Mouse (Mus musculus) kidney, postnatal 10 days (tissue): Measurements from ENCODE around the gene Selenow.

Source experiments
- DNase-seq: peaks from one replicate; pipeline ENCODE4 v3.0.0; 2021; ENCODE audit warnings: mixed read lengths

The Selenow gene

DNA sequence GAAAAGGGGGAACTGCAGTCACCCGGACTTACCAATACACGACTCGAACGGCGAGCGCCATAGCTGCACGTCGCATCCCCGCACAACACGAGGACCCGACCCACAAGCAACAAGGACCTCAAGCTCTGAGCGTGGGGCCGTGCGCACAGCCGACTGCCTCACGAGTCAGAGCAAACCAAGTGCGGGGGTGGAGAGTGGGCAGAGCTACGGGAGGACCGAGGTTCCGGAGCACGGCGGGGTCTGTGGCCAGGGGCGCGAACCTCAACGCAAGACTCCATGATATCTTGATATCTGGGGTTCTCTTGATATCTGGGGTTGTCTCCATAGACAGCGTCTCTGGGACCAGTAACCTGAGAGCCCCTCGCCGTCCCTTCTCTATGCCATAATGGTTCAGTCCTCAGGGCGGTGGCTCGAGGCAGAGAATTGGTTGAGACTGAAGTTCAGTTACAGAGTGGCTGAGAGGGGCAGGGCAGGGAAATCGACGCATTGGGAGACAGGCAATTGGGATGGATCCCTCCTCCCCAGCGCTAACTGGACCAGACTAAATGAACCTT lies at the start of gene Selenow:
TSS of gene Selenow (minus strand) at position 183 of the 554 bp plus-strand sequence.
- peak; percentile 94 for DNase-seq

DNA sequence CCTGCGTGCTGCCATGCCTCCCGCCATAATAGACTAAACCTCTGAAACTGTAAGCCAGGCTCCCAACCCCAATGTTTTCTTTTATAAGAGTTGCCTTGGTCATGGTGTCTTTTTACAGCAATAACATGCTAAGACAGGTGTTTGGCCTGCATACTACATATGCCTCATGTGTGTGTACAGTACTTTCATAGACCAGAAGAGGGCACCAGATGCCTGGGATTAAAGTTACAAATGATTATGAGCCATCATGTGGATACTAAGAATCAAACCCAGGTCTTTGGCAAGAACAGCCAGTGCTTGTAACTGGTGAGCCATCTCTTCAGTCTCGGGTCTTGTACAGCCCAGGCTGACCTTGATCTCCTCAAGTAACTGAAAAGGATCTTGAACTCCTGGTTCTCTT lies 47.5 kb upstream of the Selenow start:
- DNase-seq = no peak

DNA sequence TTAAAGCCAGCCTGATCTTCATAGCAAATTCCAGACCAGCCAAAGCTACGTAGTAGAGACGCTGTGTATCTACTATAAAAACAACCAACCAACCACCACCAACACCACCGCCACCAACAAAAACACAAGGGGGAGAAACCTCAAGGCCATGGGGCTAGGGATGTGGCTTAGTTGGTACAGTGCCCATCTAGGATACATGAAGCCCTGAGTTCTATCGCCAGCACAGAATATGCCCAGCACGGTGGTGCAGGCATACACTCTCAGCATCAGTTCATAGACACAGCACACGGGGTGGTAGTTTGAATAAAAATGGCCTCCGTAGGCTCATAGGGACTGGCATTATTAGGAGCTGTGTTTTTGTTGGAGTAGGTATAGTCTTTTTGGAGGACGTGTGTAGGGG lies 46.1 kb upstream of the Selenow start:
- no peak for DNase-seq

DNA sequence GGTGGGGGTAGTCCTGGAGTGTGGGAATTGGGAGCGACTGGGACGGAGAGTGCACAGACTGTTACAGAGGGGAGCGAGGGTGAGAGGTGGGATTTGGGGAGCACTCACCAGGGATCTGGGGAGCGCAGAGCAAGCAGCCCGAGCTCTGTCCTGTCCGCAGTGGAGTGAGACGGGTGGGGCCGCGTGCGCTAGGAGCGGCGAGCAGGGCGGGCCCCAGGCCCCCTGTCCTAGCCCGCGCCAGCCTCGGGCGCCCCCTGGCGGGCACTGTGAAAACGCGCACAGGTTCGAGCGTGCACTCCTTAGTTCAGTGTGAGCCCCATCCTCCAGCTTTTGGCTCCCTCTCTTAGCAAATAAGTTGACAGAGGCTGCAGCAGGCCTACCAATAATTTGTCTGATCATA lies 45.1 kb upstream of the Selenow start, which contains the start of gene Ehd2:
TSS of gene Ehd2 (minus strand) at position 256 of the 400 bp plus-strand sequence.
- DNase-seq = peak; percentile 89

DNA sequence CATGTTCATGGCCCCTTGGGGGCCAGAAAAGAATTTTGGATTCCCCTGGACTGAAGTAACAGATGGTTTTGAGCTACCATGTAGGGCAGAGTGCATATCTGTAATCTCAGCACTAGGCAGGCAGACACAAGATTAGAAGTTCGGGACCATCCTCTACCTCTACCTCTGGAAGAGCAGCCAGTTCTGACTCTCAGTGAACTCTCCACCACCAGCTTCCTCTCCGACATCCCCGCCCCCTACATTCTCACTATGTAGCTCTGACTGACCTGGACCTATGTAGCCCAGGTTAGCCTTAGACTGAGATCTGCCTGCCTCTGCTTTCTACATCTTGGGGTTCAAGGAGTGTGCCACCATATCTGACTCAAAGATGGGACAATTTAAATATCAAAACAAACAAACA lies 44.3 kb upstream of the Selenow start:
- no peak for DNase-seq

DNA sequence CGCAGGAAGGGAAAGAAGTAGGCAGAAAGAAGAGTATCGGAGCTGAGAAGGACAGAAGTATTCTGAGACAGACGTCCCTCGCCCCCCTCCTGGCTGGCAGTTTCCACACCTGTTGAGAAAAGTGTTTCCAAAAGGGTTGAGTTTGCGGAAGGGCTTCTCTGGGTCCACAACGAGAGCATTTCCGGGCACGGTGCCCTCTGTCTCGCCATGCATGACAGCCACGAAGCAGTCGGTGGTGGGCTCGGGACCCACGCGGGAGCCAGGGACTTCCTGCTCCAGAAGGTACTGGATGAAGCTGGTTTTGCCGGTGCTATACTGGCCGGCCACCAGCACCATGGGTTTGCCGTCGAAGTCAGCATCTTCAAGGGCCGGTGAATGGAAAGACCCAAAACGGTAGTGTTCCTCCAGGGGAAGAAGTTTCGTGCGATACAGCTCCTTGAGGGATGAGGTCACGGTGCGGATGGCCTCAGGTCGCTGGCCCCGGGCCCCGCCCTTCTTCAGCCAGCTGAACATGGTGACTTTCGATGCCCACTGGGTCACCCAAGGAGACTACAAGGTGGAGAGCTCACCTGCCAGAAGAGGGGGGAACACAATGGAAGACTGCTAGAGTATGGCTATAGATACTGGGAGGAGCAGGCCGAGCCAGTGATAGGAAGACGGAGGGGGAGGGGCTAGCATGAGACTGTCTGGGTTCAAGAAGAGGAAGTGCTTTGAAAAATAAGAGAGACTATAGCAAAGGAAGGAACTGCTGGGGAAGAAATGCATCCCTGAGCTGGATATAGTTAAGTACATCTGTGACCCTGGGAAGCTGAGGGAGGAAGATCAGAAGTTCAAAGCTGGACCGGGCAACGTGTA lies 41.8 kb upstream of the Selenow start:
- DNase-seq = peak; percentile 49

DNA sequence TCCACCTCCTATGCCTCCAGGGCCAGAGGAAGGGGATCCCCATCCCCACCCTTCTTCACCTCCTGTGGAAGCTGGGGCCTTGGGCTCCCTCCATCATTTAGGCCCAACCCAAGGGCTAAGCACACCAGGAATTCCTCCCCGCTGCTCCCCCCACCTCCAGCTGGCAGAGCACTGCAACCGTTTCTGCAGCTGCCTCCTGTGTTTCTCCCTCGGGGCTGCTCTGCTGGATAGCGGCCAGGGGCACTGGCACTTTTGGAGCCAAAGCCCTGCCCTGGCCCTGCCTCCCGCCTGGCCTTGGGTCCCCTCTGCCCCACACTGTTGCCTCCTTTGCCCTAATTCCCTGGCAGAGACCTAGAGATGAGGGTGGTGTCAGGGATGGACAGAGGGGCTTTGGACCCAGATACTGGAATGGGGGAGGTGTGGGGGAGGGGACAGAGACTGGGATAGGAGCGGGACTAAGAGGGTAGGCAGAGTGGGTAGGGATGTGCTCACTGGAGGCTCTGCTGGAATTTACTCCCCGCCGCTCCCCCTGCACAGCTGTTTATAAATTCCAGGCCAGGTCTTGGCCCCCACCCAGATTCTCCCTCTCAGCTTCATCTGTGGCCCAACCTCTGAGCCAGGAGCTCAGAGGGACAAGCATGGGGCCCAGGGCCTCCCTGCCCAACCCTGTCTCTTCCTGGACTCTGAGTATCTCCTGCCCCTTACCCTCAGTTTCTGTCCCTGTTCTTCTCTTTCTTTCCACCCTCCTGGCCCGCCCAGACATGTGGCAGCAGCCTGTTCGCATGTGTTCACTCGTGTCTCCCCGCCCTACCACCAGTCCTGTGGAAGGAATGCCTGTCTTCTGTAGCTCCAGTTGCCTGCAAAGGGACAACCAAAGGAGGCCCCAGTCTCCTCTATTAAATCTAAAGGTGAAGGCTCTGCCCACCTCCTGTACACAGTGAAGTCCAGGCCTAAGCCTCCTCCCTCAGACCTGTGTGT lies 40.4 kb upstream of the Selenow start:
- peak; percentile 91 for DNase-seq

DNA sequence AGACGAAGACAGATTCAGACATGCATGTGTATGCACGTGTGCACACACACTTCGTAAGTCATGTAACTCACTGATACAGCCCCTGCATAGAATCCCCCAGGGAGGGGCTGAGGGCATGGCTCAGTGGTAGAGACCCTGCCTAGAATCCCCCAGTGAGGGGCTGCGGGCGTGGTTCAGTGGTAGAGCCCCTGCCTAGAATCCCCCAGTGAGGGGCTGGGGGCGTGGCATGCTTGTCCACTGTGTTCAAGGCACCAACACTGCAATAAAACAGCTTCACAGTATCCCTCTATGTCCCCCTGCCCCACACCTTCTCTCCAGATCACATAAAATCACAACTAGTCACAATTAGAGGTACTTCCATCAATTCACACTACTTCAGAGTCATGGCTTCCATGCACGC lies 39.6 kb upstream of the Selenow start:
- DNase-seq = no peak

DNA sequence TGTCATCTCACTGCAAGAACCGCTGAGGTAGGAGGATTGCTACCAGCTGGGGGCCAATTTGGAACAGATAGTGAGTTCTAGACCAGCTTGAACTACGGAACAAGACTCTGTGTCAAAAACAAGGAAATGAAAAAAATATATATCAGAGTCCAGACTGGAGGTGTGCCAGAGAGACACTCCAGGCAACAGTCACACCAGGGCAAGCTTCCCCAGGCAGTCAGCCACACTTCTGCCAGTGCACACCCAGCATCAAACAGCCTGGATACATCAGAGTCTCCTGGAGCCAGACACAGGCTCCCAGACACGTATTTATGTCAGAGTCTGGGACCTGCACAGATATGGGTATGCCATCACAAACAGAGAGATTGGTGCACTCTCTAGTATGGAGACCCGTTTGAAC lies 39.0 kb upstream of the Selenow start:
- peak; percentile 52 for DNase-seq

DNA sequence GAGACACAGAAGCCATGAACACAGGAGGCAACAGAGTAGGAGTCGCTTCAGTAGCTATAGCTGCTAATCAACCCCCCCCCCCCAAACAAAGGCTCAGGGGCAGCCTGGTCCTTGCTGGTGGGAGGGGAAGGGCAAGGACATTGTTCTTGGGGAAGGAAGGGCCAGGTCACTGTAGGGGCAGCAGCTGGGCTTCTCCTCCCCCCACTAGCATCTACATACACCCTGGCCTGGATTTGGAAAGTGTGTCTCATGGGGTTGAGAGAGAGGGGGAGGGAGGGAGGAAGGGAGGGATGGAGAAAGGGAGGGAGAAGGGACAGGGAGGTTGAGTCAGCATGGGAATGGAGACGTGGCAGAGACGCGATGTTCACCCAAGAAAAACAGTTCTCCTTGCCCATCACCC lies 38.5 kb upstream of the Selenow start:
- DNase-seq = no peak

DNA sequence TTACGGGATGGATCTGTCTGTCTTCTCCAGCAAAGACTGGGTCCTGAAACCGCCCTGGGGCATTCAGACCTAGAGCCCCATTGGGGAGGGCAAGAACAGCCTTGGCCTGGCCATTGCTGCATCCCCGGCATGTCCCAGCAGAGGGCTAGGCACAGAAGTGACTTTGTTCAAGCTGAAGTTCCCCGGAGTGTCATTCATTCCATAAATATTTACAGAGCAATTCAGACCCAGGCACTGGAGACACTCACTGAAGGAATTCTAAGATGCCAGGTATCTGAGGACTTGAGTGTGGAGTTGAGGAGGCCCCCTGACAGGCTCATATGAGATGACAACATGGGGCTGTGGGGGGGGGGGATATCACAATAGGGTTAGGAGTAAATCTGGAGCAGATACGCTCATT lies 33.9 kb upstream of the Selenow start:
- DNase-seq = no peak

DNA sequence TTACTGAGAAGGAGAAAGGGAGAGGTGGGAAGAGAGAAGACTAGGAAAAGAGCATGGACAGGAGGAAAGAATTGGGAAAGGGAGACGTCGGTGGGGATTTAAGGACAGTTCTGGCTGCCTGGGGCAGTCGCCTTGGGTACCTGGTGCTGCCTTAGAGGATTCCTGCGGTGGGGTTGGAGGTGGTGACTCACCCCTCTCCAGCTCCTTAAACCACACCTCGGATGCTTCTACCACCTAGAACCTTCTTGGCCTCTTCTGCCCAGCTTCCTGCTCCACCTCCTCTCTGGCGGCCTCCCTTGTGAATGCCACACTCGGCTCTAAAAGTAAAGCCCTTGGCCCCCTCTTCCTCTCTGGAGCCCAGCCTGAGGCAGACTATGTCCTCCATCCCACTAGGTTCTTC lies 33.3 kb upstream of the Selenow start:
- DNase-seq = no peak

DNA sequence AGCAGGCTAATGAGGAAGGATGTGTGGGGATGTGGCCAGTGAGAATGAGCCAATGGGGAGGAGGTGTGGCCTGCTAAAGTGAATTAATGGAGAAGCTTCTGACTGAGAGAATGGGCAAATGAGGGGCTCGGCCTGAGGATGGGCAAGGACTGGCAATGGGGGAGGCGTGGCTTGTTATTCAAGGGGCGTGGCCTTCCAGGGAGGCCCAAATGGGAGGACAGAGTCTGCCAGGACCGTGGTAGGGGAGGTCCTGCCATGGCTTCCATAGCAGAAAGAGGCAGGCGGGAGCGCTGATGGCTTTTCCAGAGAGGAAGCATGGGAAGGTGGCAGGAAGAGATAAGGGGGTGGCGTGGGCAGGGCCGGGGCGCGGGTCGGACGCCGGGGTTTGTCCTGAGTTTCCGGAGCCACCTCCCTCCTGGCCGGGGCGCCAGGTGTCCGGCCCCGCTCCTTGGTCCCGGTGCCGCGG lies 32.8 kb upstream of the Selenow start:
- peak; percentile 82 for DNase-seq

DNA sequence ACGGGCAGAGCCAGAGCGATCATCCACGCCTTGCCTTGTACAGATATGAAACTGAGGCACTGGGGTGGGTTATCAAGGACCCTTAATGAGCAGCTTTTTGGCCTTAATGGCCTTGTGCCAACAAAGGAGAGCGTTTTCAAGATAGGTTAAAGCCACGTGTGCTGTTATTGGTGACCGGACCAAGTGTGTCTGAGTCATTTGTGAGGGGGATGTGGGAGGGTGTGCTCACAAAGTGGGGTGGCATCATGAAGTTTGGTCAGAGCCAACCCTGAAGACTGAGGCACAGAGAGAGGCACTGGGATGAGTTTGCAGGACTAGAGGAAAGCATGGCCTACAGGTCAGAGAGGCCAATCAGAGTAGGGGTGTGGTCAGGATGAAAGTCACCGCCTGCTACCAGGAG lies 32.2 kb upstream of the Selenow start:
- DNase-seq = no peak

DNA sequence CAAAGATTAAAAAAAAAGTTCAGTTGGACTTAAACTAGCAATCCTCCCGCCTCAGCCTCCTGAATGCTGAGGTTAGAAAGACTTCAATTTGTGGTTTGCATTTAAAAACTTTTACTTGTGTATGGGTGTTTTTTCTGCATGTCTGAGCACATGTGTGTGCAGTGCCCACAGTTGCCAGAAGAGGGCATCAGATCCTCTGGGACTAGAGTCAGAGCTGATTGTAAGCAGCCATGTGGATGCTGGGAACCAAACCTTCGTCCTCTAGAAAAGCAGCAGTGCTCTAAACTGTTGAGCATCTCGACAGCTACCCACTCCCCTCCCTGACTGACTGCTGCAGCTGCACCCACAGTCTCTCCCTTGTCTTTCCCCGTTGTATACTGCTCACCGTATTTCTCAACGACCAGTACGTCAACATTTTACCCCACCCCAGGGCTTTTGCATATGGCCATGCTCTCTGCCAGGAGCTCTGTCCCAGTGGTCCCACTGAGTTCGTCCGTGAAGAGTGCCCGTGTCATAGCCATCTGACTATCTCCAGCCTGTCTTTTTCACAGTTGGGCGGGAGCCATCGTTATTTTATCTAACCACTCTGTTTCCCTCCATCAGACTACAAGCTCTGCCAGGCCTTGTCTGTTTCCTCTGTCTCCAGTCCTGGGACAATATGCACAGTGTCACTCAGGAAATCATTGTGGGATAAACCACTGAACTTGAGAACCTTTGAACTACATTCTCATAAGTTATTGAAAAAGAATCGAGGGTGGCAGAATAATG lies 31.3 kb upstream of the Selenow start:
- peak; percentile 49 for DNase-seq

DNA sequence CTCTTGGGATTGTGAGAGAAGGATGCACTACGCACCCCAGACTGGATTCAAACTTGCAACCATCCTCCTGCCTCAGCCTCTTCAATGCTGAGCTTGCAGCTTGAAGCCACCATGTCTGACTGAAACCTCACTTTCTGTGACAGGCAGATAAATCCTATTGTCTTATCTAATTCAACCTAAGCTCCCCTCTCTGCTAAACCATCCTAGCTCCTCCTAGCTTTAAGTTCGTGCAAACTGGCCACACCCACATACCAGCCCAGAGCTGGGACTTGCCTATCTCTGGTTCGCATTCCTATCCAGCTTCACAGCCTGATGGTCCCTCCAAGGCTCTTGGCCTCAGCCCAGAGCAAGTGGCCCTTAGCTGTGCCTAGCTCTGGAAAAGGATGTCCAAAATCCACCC lies 30.2 kb upstream of the Selenow start:
- DNase-seq = no peak

DNA sequence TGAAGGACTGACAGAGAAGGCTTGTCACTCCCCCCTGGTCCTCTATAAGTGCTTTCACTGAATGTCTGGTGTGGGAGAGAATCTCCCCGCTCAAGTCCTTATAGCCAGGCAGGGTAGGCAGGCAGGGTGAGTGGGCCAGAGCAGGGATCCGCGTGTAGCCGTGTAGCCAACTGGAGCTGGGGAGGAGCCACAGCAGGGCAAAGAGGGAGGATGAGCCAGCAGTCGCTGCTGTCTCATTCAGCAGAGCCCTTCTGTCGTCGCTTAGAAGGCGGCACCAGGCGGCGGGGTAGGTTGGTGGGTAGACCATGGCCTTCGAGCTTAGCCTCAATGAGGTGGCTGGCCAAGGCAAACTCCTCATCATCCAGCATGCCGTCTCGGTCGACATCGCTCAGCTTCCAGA lies 27.8 kb upstream of the Selenow start:
- DNase-seq = no peak

DNA sequence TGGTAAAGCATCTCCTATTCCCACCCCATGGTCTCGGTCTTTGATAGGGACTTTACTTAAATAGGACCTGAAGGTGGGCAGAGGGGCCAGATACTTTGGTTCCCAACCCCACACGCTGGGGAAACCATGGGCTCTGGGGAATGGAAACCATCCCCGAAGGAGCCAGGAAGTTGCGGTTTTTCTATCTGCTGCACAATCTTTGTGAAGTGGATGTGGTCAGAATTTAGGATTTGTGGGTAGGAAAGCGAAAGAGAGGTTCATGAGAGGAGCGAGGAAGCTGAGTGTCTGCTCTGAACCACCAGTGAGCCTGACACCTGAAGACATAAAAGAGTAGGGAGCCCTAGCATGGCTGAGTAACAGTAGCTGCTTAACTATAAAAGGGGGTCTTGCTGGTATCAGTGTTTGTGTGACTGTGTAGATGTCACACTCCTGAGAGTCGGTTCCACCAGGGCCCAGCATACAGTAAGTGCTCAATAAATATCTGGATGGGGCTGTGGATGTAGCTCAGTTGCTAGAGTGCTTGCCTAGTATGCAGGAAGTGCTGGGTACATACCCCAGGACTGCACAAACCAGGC lies 27.1 kb upstream of the Selenow start:
- DNase-seq = no peak

DNA sequence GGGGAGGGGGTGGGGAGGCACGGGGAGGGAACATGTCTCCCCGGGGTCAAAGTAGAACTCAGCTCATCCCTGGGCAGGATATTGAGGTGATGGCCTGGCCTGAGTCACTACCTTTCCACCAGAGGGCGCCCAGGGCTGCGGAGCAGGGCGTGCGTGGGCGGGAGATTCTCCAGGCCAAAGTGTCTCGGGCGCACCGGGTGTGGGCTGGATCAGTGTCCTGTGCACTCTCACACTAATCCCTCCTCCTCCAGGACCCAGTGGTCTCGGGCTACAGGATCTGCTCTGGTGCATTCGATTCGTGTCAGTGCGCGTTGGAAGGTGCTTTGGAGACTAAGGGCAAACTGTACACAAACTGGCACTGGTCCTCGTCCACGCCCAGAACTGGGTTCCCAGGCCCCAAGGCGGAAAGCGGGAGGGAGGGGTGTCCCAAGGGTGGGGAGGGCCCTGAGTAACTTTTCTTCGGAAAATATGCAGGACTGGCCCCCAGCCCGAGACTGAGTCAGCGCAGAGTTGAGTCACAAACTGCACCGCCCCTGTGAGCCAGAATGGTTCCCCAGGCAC lies 26.3 kb upstream of the Selenow start:
- DNase-seq = peak; percentile 93

DNA sequence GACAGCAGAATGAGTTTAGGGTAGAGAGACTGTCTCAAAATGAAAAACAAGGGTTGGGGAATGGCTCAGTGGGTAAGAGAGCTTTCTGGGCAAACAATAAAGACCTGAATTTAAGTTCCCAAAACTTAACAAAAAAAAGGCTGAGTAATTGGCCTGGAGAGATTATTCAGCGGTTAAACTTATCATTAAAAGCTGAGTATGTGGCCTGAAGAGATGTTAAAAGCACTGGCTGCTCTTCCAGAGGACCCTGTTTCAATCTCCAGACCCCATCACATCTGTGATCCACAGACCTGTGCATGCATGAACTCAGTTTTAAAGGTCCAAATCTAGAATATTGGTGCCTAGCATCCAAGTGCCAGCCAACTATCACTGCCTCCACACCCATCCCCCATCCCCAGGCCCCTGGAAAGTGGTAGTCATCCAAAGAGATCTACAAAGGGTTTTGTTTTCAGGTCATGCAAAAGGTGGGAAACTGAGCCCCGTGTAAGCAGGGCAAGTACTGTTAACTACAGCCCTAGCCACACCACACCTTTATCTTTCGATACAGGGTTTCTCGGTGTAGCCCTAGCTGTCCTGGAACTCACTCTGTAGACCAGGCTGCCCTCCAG lies 25.6 kb upstream of the Selenow start:
- DNase-seq = no peak
